Mouse (Mus musculus) adrenal gland, postnatal 14 days (tissue): ENCODE measurements around the gene Iscu. TPM values are rescaled to one million over a fixed set of nuclear protein-coding genes. Genes with fewer than 3 reads are reported as not detected.

ENCODE experiments used
- DNase-seq: peaks from one replicate; pipeline ENCODE4 v3.0.0; 2021; ENCODE audit warnings: mixed read lengths
- total RNA-seq: library from RNA; stranded (reverse); gene quantifications from 2 replicates; pipeline ENCODE4 v1.2.3, GENCODE M21; 2021

Iscu gene
- total RNA-seq, 1 experiment from 2014 or later: 451 TPM

DNA sequence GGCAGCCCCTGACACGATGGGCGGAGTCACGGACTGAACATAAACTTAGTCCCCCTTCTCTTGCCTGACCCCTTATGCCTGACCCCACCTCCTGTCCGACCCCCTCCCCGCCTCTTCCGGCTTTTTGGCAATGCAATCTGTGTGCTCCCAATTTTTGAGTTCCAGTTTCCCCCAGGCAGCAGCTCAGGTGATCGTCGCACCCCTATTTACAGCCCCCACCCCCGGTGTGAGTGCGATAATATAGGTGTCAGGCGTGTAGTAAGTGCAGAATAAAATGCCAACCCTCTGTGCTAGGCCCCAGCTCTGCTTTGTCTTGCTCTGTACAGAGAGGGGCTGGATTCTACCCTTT is 42.5 kb downstream of the Iscu start:
- DNase-seq: no peak

GRCm38 (mm10) chr5:113815638-113816152 is 43.1 kb downstream of the Iscu start:
- peak; percentile 93 for DNase-seq

GRCm38 (mm10) chr5:113818572-113818971 is 46.0 kb downstream of the Iscu start:
- DNase-seq: no peak

DNA sequence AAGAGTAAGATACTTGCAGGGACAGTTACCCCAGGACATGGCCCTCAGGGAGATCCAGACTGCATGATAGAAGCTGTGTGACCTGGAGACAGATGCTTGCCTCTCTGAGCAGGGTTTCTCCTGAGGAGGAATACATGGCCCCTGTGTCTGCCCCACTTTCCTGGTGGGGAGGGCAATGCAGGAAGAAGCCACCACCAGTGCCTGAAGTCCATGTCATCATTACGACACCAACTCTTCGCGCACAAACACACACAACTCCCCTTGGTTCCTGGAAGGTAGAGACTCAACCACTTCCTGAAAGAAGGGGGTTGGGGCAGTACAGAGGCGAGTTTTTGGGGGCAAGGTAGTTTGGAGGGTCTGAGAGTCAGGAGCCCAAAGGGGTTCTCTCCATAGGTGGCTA is 51.7 kb downstream of the Iscu start:
- DNase-seq: no peak

DNA sequence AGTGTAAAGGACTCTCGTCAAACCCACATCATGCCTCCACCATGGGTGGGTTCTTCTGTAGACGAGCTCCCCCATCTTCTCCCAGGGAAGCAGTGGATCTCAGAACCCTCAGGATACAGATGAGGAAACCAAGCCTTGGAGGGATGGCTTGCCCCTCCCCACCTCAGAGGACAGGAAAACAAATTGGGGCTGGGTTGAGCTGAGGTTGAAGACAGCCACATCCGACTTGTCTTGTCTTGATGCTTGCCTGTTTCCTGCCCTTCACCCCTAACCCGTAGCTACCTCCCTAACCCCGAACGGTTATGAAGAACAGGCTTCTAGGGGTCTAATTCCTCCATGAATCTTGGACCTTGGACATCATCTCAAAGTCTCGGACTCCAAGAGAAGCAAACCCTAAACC is 53.0 kb downstream of the Iscu start:
- DNase-seq: no peak

- DNase-seq: no peak
These were observed 54.1 kb downstream of the Iscu start for GRCm38 (mm10) chr5:113826619-113827018.

Other genes starting within 250 kb of the Iscu start
- gene Cmklr1, start 122.3 kb upstream of the Iscu start, total RNA-seq: 10.6 and 11.3 TPM in 2 replicates
- not detected in 2 replicates for gene 1700069L16Rik, start 48.0 kb upstream of the Iscu start, total RNA-seq
- 8.2 and 10.4 TPM in 2 replicates for gene Ficd, start 36.9 kb upstream of the Iscu start, total RNA-seq
- 33.8 and 38.4 TPM in 2 replicates for gene Sart3, start 238 bp upstream of the Iscu start, total RNA-seq
- 9.6 and 10.9 TPM in 2 replicates for gene Tmem119, start 27.8 kb downstream of the Iscu start, total RNA-seq
- 4.1 and 16.3 TPM in 2 replicates for gene Selplg, start 59.9 kb downstream of the Iscu start, total RNA-seq
- 52.9 and 58.0 TPM in 2 replicates for gene Coro1c, start 136.0 kb downstream of the Iscu start, total RNA-seq
- 18.8 and 21.2 TPM in 2 replicates for gene Ssh1, start 221.1 kb downstream of the Iscu start, total RNA-seq
- gene Dao, start 231.0 kb downstream of the Iscu start, total RNA-seq: not detected in 2 replicates